Mouse (Mus musculus): ENCODE data around the gene Btn2a2. TPM values are rescaled to one million over a fixed set of nuclear protein-coding genes. Genes with fewer than 3 reads are reported as not detected.

The Btn2a2 gene
- polyA plus RNA-seq, 1 experiment from 2014 or later = 0.23 TPM

DNA sequence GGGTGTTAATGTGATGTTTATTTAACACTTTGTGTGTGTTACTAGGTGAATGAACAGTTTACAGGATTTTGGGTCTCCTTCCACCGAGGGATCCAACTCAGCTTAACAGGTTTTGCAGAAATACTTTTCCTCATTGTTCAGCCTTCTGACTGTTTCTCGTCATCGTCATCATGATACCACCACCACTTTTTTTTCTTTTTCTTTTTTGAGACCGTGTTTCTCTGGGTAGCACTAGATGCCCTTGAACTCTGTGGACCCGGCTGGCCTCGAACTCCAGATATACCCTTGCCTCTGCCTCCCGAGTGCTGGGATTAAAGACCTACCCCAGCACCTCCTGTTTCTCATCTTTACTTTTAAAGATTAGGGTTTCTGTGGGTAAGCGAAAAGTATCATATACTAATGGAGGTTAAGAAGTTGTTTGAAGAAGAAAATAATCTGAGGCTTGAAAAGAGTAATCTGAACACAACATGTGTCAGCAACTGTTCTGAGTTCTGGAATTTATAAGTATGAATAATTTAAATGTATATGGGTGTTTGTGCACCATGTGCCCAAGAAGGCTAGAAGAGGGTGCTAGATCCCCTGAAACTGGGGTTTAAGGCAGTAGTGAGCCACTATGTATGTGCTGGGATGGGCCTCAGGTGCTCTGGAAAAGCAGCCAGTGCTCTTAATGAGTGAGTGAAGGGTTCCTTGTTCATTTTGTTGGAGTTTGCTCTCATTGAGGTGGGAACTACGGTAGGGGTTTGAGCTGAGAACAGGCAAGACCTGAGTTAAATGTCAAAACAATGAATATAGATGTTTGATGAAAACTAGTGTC lies 43.8 kb upstream of the Btn2a2 start:
- TF ChIP-seq CTCF (IDR thresholded peaks at IDR 0.05) = no peak
- no peaks in the 10 kb centered on the region for H3K27me3 ChIP-seq
- CTCF ChIA-PET = no interaction called here
- DNase-seq (ENCODE audit: low read depth, low spot score) (no peak), ATAC-seq (no peak)
- POLR2A ChIA-PET = interaction anchor here (0.6 kb wide), 1 partner anchor 1794 kb away, joined by 3 read pairs; no protein-coding TSS in a partner anchor
- in situ Hi-C loops (cut with MboI; ENCODE audit: low pct_unique_long_range_greater_than_20kb) = loop anchor here (5.0 to 10.0 kb wide), 3 partner anchors 65 to 1818 kb away; partner anchors contain the start of genes Hist1h2ag, Hist1h2ai, Hist1h2bj and Hist1h2bl

DNA sequence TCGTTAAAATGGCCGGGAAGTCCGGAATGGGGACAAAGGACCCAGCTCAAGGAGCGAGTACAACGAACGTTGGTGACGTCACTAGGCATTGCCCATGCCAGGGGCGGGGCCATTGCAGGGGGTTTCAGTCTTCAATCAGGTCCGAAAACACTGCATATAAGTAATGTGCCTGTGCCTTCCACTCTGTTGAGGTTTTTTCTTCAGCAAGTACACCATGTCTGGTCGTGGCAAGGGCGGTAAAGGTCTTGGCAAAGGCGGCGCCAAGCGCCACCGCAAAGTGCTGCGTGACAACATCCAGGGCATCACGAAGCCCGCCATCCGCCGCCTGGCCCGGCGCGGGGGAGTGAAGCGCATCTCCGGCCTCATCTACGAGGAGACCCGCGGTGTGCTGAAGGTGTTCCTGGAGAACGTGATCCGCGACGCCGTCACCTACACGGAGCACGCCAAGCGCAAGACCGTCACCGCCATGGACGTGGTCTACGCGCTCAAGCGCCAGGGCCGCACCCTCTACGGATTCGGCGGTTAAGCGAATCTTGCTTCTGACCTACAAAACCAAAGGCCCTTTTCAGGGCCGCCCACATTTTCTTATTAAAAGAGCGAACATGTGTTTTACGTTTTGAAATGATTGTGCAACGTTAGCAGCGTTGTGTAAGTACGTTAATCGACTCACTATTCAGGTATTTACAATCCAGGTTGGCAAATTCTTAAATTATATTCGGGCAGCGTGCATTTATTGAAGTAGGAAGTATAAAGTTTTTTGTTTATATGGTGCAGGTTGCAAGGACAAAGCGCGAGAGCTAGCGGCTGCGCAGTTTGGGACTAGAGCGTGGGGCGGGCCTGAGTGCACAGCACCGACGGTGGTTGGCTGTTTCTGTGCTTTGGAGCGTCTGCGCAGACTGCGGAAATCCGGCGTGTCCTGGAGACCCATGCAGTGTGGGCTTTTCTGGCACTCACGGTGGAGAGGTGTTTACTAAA lies 42.5 kb upstream of the Btn2a2 start, which contains the start of gene Hist1h4h:
TSS of gene Hist1h4h (plus strand) at position 150 of the 975 bp plus-strand sequence.
- DNase-seq (ENCODE audit: low read depth, low spot score) = peak; percentile 92
- CTCF ChIA-PET = no interaction called here
- no peaks in the 10 kb centered on the region for H3K27me3 ChIP-seq
- no peak for TF ChIP-seq CTCF (IDR thresholded peaks at IDR 0.05)
- peak; percentile 68 for ATAC-seq
- POLR2A ChIA-PET = interaction anchor here (0.6 kb wide), 1 partner anchor 1793 kb away, joined by 3 read pairs; no protein-coding TSS in a partner anchor
- in situ Hi-C loops (cut with MboI; ENCODE audit: low pct_unique_long_range_greater_than_20kb) = loop anchor here (5.0 to 10.0 kb wide), 3 partner anchors 66 to 1816 kb away; partner anchors contain the start of genes Hist1h2ag, Hist1h2ai, Hist1h2bj and Hist1h2bl

DNA sequence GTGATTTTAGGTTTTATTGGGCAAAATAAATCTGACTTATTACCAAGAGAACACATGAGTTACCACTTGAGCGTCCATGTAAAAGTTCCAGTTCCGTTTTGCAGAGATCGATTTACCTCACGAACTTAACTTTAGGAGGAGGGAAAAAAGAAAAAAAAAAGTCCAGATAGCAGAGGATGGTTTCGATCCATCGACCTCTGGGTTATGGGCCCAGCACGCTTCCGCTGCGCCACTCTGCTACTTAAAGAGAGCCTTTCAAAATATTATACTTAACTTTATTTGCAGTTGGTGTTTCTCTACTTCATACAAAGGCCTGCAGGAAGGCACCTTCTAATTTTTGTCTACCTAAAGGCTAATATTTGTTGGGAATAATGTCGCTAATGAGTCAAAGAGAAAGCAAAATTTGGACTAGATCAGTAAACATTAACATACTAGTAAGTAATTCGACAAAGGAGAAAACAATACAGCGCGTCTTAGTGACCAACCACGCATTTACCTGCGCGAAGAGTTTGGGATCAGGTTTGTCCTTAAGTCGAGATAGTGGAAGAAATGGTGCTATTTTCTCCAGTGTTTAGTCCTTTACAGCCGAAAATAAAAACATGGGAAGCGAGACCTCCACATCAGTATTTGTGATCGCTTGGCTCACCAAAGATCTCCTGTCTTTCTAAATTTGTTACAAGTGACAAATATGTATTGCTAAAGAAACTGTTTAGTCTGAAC lies 41.7 kb upstream of the Btn2a2 start:
- in situ Hi-C loops (cut with MboI; ENCODE audit: low pct_unique_long_range_greater_than_20kb) = loop anchor here (5.0 to 10.0 kb wide), 3 partner anchors 67 to 1816 kb away; partner anchors contain the start of genes Hist1h2ag, Hist1h2ai, Hist1h2bj and Hist1h2bl
- no peaks in the 10 kb centered on the region for H3K27me3 ChIP-seq
- ATAC-seq (peak; percentile 1), DNase-seq (ENCODE audit: low read depth, low spot score) (no peak)
- no peak for TF ChIP-seq CTCF (IDR thresholded peaks at IDR 0.05)
- POLR2A ChIA-PET = interaction anchor here (1.2 kb wide), 1 partner anchor 26 kb away, joined by 3 read pairs; no protein-coding TSS in a partner anchor
- CTCF ChIA-PET = interaction anchor here (0.7 to 1.4 kb wide), 4 partner anchors 80 to 1486 kb away, joined by 3 to 5 read pairs (median 4); no protein-coding TSS in a partner anchor

- ChIA-PET POLR2A (interaction anchor here (0.6 to 1.2 kb wide), 2 partner anchors 27 to 1819 kb away, joined by 3 to 4 read pairs; no protein-coding TSS in a partner anchor), CTCF (interaction anchor here (0.7 to 1.4 kb wide), 5 partner anchors 80 to 1485 kb away, joined by 3 to 5 read pairs (median 3); no protein-coding TSS in a partner anchor)
- ATAC-seq (no peak), DNase-seq (ENCODE audit: low read depth, low spot score) (no peak)
- TF ChIP-seq CTCF (IDR thresholded peaks at IDR 0.05) = no peak
- H3K27me3 ChIP-seq = no peaks in the 10 kb centered on the region
- in situ Hi-C loops (cut with MboI; ENCODE audit: low pct_unique_long_range_greater_than_20kb) = loop anchor here (5.0 to 10.0 kb wide), 3 partner anchors 68 to 1815 kb away; partner anchors contain the start of genes Hist1h2ag, Hist1h2ai, Hist1h2bj and Hist1h2bl
These were observed 41.0 kb upstream of the Btn2a2 start for GRCm38 (mm10) chr13:23529480-23530165.

DNA sequence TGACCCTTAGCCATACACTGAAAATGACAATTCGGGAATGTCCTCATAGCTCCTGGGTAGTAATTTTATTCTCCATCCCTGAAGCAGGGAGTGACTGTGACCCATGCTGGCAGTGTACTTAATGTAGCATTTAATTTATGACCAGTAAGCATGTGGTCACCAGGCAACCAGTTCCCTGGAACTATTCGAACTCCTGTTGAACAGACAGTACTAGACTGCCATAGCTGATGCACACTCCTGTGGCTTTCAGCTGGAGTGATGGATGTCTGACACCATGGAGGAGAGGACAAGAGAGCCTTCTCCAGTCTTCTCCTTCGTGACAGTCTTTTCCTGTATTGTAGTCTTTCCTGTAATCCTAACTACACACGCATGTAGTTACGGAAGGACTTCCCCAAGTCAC lies 40.3 kb upstream of the Btn2a2 start:
- ATAC-seq = no peak
- no peak for TF ChIP-seq CTCF (IDR thresholded peaks at IDR 0.05)
- DNase-seq (ENCODE audit: low read depth, low spot score) = no peak

DNA sequence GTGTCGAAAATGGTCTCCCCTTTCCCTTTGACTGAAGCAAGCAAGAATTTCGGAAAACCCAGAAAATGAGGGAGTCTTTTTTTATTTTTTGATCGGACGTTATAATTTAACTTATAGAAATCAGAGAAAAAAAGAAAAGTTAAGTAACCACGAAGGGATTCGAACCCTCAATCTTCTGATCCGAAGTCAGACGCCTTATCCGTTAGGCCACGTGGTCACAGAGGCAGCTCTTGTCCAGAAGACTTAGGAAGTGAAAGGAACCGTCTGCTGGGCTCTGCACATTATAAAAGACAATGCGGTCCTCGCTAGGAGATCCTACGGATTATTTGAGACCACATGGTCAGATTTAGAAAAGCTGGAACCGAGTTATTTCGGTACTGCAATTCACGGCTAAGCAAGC lies 37.7 kb upstream of the Btn2a2 start:
- ChIA-PET CTCF (interaction anchor here (0.7 to 2.8 kb wide), 6 partner anchors 9 to 101 kb away, joined by 3 to 20 read pairs (median 3); no protein-coding TSS in a partner anchor), POLR2A (interaction anchor here (1.7 kb wide), 1 partner anchor 94 kb away, joined by 5 read pairs; no protein-coding TSS in a partner anchor)
- TF ChIP-seq CTCF (IDR thresholded peaks at IDR 0.05) = no peak
- ATAC-seq (peak; percentile 27), DNase-seq (ENCODE audit: low read depth, low spot score) (no peak)
- no peaks in the 10 kb centered on the region for H3K27me3 ChIP-seq
- in situ Hi-C loops (cut with MboI; ENCODE audit: low pct_unique_long_range_greater_than_20kb) = no loop called here

More for the DNA sequence above, 40.3 kb upstream of the Btn2a2 start:
- H3K27me3 ChIP-seq = no peaks in the 10 kb centered on the region
- in situ Hi-C loops (cut with MboI; ENCODE audit: low pct_unique_long_range_greater_than_20kb) = no loop called here
- ChIA-PET POLR2A (interaction anchor here (0.6 to 1.2 kb wide), 2 partner anchors 28 to 1818 kb away, joined by 3 to 4 read pairs; no protein-coding TSS in a partner anchor), CTCF (interaction anchor here (1.2 to 2.4 kb wide), 5 partner anchors 76 to 1485 kb away, joined by 3 to 8 read pairs (median 4); no protein-coding TSS in a partner anchor)

DNA sequence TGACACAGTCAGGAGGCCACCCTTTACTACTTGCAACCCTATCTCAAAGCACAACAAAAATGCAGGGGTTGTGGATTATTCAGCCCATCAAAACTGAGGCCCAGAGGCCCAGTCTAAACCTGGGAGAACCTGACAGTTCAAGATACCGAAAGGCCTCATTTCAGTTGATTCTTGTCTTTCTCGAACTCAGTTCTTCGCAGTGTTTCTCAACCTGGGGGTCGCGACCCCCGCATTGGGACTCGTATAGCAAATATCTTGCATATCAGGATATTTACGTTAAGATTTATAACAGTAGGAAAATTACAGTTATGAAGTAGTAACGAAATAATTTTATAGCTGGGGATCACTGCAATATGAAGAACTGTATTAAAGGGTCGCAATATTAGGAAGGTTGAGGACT lies 37.2 kb upstream of the Btn2a2 start:
- TF ChIP-seq CTCF (IDR thresholded peaks at IDR 0.05) = no peak
- H3K27me3 ChIP-seq = no peaks in the 10 kb centered on the region
- DNase-seq (ENCODE audit: low read depth, low spot score) = no peak
- ChIA-PET POLR2A (interaction anchor here (1.7 kb wide), 1 partner anchor 93 kb away, joined by 5 read pairs; no protein-coding TSS in a partner anchor), CTCF (interaction anchor here (0.7 to 2.8 kb wide), 7 partner anchors 8 to 101 kb away, joined by 3 to 20 read pairs (median 3); no protein-coding TSS in a partner anchor)
- ATAC-seq = no peak
- in situ Hi-C loops (cut with MboI; ENCODE audit: low pct_unique_long_range_greater_than_20kb) = no loop called here

DNA sequence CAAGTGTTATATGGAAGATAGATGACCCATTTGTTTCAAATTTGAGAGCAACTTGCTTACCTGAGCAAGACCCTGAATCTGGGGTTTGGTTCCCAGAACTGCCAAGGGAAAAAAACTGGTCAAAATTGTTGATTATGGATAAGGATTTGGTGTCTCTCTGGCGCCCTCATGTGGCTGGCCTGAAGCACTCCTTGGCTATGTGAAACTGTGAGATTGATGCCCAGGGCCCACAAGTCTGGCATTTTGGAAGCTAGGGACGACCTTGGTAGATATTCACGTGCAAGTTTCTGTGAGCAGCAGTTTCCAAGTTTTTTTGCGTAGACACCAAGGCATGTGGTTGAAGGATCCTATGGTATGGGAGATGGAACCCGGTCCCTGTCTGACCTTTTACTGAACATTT lies 36.0 kb upstream of the Btn2a2 start:
- TF ChIP-seq CTCF (IDR thresholded peaks at IDR 0.05) = peak; percentile 95
- no peaks in the 10 kb centered on the region for H3K27me3 ChIP-seq
- ChIA-PET CTCF (interaction anchor here (0.7 to 2.8 kb wide), 10 partner anchors 23 to 99 kb away, joined by 3 to 21 read pairs (median 5); no protein-coding TSS in a partner anchor), POLR2A (interaction anchor here (0.5 kb wide), 1 partner anchor 91 kb away, joined by 3 read pairs; no protein-coding TSS in a partner anchor)
- in situ Hi-C loops (cut with MboI; ENCODE audit: low pct_unique_long_range_greater_than_20kb) = loop anchor here (5.0 kb wide), 1 partner anchor 92 kb away; no protein-coding TSS in a partner anchor
- ATAC-seq (peak; percentile 46), DNase-seq (ENCODE audit: low read depth, low spot score) (no peak)
